Mouse (Mus musculus): Measurements from ENCODE around the gene Rere.

The Rere gene

DNA sequence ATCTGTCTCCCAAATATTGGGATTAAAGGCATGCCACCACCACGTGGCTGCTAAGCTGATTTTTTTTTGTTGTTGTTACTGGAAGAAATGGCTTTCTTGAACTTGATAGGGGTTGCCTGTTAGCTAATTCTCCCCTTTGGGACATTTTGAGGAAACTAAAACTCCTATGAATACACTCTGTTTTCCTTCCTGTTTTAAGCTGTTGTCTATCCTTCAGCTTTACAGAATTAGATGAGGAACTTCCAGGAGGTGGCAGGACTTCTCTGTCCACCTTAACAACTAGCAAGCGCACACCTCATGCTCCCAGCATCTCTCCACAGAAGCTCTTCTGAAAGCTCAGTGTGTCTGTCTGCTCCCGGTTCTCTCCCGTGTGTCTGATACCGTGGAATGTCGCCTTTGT lies 157.2 kb downstream of the Rere start:
- no peak for DNase-seq

DNA sequence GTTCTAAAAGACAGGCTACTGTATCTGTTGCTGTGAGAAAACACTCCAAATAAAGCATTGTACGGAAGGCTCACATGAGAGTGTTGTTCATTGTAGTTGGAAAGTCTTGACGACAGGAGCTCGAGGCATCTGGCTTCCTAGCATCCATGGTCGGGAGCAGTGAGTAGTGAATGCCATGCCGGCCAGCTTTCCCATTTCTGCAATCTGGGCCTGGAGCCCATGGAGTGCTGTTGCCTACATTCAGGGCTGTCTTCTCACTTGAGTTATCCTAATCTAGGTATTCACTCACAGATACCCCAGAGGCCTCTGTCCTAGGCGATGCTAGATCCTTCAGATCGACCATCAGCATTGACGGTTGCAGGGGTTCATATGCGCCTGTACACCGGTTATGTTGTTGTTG lies 160.5 kb downstream of the Rere start:
- DNase-seq = peak; percentile 22

DNA sequence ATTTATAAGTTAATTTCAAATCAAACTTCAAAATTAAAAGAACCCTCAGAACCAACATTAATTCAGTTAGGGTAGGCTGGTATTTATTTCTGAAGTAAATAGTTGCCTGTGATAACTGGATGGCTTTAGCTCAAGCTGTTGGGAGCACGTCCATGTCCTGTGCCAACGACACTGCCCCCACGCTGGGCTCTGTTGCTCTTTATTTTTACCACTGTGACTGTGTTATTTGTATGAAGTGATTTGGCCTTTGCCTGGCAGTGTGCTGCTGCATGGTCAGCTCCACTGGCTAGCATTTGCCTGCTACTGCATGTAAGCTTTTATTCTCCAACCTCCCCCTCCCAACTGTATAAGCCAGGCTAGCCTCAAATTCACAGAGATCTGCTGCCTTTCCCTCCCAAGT lies 162.6 kb downstream of the Rere start:
- no peak for DNase-seq

DNA sequence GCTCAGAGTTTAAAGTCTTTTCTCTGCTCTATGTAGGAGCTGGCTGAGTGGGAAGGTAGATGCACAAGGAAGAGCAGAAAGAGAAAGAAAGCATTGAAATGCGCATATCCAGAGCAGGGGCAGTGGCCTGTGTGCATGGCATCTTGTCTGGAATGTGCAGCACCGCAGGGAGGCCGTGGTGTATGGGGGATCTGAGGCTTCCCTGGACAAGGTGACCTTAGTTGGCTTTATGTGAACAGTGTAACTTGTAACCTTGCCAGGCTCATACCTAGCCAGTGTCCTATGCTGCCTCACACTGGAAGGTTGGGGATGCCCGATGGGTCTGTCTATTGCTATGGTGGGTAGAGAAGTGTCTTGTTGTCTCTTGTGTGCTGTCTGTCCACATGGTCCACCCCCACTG lies 165.2 kb downstream of the Rere start:
- no peak for DNase-seq

DNA sequence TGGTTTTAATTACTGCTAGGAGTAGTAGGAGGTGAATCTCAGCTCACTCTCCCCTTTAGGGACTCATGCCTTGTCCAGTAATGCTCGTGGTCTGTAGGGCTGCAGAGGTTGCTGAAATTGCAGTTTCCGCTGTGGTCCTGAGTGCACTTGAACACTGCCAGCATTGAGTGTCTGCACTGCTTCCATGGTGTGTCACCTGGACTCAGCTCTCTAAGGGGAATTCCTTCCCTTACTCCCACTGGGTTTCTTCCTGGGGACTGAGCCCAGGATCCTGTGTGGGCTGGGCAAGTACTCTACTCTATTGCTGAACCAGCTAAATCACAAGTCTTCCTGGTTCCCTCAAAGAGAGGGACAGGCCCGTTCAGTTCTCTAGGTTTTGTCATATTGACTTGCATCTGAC lies 166.1 kb downstream of the Rere start:
- no peak for DNase-seq

DNA sequence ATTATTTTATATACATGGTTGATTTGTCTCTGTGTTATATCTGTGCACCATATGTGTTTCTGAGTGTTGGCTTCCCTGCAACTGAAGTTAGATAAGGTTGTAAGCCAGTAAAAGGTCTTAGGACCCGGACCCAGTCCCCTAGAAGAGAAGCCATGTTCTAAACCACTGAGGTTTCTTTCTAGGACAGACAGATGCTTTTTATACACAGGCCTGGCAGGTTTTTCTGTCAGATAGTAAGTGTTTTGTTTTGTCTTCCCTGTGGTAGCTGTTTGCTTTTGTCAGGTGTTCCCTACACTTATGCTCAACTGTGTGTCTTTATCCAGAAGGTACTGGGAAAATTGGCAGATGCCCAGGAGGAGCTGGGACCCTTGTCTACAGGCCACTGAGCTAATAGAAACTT lies 167.0 kb downstream of the Rere start:
- DNase-seq = no peak

DNA sequence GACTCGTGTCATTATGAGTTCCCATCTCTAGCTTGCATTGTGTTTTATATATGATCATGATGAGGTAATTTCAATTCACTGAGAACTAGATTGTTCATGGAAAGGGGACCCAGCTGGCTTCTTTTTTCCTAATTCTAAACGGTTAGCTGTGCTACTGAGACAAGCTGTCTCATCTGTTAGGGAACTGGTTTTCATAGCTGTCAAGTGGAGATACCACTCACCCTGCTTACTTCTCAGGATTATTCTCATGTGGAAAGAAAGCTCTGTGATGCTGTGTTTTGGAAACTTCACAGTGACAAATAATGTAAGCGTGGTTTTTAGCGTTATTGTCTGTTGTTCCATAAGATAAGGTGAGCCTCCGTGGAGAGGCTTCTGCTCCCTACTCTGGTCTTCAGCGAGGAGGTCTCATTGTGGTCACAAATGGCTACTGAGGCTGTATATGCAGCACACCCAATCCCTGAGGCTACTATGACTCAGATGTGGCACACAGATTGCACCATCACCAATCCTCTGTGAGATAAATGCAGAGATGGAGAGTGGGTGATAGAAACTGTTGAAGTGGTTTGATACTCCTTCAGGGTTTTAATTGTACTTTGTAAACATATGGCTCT lies 168.7 kb downstream of the Rere start:
- DNase-seq = no peak

DNA sequence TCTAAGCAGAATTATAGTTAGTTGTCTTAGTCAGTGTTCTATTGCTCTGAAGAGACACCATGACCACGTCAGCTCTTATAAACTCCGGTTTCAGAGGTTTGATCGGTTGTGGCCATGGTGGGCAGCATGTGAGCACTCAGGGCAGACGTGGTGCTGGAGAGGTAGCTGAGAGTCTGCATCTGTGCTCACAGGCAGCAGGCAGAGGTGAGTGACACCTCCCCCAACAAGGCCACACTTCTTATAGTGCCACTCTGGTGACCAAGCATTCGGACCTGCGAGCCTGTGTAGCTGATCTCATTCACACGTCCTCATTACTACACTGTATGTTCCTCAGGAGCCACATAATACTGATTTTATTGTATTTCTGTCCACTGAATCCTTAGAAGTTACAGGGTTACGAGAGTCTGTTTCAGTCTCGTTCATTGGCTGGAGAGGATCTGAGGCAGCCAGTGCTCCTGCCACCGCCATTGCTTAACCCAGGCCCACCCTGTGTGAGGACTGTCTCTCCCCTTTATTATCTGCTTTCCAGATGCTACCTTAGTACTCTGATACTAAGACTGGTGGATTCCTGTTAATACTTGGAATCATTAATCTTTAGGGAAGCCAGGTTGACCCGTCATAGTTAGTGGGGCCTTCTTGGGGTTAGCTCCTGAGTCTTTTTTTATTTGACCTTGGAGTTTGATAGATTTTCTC lies 170.9 kb downstream of the Rere start:
- no peak for DNase-seq

DNA sequence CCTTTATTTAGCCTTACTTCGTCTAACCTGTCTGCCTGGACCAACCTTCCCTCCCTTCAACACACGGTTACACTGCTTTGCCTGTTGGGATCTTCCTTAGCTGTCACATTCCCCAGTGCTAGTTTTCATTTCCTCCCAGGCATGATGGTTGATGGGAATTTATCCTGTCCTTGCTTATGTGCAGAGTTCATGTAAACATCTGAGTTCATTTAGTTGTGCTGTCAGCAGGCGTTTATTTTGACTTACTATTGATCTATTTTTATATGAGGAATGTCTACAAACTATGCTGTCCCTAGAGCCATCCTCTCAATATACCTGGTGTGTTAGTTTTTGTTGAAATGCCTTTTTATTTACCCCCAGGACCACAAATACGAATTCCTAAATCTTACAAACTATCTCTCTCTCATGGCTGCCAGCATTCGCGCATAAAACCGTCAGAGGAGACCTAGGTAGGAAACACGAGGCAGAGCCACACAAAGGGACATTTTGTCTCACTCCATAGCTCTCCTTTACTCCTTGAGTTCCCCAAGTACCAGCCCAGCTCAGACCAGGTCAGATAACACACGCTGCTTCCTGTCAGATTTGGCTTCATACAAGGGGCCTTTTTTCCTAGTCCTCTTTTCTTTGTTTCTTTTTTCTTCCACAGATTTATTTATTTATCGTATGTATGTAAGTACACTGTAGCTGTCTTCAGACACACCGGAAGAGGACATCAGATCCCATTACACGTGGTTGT lies 173.3 kb downstream of the Rere start:
- no peak for DNase-seq

DNA sequence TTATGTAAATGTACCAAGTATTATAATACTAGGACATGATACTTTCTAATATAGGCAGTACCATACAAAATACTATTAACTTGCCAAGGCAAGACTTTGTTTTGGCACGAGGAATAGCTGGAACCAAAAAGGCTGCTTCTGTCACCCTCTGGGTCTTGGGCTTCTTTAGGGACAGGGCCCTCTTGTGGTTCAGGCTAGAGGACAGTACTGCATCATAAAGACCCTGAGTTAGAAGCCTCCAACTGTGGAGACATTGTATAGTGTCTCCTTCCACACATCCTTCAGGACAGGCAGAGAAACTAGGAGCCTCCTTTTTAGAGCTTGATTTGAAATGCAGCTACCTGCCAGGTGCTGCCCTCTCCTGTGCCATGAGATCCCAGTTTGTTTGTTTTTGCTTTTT lies 174.3 kb downstream of the Rere start:
- no peak for DNase-seq

DNA sequence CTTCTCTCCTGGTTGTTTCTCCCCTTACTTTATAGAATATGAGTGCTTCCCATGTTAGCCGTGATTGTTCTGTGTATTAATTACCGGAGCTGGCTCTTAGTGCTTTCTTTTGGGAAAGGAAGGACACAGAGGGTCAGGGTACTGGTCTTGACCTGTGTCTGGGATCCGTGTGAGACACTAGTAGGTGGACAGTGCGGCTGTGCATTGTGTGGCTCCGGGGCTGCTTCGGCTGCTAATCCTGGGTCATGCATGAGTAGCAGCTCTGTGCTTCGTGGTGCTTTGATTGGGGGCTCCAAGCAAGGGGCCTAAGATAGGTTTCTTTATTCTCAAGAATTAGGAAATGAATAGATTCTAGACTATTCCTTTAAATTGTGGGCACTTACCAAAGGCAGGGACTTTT lies 175.0 kb downstream of the Rere start:
- DNase-seq = no peak

DNA sequence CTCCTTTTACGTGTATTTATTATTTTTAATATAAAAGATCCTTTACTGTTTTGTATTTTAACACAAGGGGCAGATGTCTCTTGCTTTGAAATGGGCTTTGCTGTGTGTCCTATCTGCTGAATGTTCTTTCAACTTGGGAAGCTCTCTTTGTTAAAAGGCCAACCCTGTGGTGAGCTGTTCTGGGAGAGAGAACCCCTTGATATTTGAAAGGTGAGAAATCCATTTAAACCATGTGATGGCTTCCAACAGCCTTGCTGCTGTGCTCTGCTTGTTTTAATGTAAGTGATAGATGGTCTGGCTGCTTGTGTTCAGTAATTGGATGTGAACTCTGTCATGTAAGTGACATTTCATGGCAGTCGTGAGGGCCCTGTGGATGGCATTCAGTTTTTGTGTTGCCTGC lies 175.4 kb downstream of the Rere start:
- no peak for DNase-seq

DNA sequence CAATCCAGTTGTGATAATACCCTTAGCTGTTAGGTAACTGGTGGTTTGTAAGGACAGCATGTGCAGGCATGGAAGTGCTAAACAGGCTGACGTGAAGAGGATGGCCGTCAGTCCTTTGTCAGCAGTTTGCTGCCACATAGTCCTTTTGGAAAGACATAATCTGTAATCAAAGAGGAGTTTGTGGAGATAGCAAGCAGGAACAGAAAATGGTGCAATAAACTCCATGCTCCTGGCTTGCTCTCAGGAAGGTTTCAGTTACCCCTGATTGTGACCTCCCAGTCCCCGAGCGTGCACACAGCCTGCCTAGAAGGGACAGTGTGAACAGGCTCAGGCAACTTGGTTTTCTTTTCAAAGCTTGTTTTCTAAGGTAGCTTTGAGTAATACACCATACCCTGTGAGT lies 175.9 kb downstream of the Rere start:
- DNase-seq = no peak

DNA sequence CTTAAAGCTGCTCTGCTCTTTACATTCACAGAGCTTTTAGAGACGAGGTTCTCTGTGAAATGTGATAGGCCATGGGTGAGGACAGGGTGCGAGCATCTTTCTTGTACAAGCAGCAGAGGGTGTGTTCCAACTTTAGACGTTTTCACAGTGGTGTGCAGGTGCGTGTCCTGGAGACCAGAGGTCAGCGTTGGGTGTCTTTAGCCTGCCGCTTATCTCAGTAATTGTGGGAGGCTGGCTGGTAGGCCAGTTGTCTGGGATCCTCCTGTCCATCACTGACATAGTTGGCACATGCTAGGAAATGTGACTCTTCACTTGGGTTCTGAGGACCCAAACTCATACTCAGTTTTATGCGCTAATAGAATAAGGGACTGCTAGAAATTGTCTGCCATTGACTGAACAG lies 176.3 kb downstream of the Rere start:
- no peak for DNase-seq

DNA sequence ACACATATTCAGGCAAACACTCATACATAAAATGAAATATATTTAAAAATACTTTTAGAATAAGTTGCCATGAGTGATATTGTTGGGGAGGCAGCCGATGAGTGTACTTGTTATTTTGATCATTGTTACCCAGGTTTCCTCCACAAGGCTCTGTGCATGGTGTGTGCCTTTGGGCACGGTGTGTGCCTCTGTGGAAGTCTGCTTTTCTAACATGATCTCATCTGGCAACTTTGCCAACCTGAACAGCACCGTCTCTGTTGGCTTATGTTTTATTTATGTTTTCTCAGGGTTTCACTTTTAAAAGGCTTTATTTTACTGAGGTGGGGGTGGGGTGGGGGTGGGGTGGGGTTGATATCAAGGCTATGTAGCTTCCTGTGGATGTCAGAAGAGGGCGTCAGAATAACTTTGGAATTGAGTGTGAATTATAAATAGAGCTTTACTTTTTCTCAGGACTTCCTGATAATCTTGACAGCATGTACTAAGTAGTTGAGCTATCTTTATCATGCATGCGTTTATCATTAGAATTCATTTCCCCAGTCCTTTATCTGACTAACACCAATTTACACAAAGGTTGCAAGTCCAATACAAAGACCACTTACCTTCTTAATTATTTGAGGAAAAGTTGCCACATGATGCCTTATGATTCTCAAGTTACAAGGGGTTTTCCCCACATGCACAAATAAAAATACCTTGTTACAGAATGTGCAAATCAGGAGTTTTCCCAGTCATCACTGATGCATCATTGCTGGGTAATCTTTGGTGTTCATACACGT lies 177.8 kb downstream of the Rere start:
- no peak for DNase-seq

DNA sequence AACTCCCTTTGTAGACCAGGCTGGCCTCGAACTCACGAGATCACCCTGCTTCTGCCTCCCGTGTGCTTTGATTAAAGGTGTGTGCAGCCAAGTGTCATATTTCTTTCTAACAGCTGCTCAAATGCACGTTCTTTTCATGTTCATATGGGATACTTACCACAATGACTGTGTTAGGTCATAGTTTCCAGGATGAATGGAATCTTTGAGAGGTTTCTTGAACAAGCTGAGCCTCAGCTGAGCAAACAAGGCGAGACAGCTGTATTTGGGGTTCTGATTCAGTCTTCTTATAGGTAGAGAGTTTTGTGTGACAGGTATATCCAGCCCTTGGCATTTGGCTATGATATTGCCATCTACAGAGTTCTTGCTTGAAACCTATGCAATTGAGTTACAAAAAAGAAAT lies 179.0 kb downstream of the Rere start:
- no peak for DNase-seq

DNA sequence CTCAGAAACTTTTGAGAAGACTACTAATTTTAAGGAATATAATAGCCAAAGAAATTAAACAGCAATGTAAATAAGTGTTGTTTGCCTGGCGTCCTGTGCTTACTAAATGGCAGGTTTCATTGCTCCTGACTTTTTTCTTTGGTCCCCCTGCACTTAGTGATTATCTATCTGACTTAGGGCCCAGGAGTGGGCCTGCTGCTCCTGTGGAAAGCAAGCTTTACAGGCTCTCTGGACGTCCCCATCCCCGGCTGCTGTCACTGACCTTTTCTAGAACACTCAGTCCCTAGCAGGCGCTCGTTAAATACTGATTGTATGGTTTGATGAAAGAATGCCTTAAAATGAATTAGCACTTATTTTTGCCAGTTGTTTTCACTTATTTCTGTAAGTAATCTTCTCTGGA lies 179.6 kb downstream of the Rere start:
- no peak for DNase-seq

DNA sequence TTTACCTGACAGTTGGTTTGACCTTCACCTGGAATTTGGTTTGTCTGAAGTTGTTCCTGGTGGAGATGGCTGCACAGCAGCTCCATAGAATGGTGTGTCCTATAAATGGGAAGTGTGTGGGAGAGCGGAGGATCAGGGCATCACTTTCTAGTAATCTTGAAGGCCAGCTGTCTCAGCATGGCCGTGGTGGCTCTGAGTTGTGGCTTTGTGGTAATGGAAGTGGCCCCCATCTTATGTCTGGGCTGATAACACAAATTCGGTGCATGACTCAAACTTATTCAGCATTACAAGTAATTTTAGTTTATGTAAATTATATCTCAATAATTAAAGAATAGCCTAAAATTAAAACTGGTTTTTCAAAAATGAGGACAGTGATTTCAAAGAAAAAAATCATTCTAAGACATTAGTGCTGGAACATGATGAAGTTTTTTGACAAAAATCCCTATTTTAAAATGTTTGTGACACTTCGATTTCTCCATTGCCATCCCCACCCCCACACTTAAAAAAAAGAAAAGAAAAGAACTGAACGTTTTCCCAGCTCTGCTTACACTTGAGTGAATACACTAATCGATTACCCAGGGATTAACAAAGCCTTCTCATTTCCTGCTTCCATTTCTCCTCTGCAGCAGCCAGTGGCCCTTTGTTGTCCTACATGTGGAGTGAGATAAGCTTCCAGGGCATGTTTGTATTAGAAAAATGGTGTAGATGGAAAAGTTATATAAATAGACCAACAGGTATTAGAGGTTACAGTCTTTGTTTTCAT lies 180.2 kb downstream of the Rere start:
- no peak for DNase-seq

DNA sequence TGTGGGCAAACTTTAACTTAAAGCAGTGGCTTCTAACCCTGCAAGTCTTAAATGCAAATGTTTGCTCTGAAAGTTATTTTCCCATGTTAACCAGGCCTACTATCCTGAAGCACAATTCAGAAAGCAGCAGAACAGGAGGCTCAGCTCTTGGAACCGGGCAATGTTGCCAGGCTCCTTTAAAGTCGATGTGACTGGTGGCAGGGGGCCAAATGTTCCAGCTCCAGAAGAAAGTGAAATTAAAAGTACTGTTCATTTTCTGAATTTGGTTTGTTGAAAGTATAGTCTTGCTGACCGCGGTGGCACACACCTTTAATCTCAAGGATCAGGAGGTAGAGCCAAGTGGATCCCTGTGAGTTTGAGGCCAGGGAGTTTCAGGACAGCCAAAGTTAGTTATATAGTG lies 180.9 kb downstream of the Rere start:
- peak; percentile 77 for DNase-seq

DNA sequence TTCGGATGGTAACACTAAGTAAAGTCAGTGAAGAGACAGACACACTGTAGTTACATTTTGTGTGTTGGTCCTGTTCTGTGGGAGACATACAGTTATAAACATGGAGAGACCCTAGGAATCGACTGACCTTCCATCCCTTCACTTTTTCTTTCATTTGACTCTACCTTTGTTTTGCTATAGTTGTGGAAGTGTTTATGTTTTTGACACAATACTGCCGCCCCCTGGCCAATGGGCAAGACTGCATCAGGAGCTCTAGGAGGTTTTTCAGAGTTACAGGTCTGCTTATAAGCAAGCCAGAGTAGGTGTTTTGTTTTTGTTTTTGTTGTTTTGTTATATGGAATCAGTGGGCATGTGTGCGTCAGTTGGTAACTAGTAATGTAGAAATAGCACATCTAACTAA lies 184.3 kb downstream of the Rere start:
- peak; percentile 70 for DNase-seq

DNA sequence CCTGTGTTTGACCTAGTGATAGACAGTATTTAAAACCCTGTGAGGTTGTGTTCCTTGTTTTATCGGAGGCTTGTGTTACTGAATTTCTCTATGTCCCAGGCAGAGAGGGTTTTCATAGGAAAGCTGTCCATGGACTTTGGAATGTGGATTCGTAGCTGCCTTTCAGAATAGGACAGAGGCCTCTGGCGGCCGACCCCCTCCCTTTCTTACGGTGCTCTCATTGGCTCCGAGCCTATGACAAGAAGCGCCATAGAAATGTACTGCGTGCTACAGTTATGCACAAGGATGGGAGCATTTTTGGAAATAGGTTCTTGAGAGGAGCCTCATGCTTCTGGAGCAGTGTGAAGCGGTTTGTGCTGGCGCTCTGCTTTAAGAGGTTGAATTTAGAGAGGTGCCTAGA lies 187.8 kb downstream of the Rere start:
- no peak for DNase-seq

DNA sequence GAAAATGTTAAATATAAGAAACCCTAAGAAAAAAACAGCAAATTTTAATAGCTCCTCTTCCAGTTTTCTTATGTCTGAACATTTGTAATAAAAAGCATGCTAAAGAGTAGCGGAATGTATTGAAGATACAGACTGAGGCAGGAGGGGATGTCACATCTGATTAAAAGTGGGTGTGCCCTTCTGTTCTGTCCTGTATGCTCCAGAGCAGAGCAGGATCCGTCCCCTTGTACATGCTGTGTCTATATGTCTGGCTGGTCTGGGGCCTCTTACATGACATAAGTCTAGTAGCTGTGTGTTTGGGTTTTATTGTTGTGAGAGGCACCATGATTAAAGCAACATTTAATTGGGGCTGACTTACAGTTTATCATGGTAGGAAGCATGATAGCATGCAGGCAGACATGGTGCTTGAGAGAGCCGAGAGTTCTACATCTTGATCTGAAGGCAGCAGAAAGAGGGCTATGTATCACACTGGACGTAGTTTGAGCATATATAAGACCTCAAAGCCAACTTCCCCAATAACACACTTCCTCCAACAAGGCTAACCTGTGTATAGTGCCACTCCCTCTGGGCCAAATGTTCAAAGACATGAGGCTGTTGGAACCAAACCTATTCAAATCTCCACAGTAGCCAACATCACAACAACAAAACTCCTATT lies 189.4 kb downstream of the Rere start:
- no peak for DNase-seq
